Mouse (Mus musculus): ENCODE data around the gene Kcnk1.

GRCm38 (mm10) chr8:126067306-126067705 lies 72.3 kb downstream of the Kcnk1 start:
- no peak for TF ChIP-seq CTCF (IDR thresholded peaks at IDR 0.05; ENCODE audit: low read depth, low read length)
- no peak for TF ChIP-seq POLR2A (IDR thresholded peaks at IDR 0.05; ENCODE audit: extremely low read depth, insufficient read depth, low read length)
